Mouse (Mus musculus): ENCODE measurements around the gene Ube2e3. TPM values are rescaled to one million over a fixed set of nuclear protein-coding genes. Genes with fewer than 3 reads are reported as not detected.

Gene Ube2e3
- total RNA-seq, 1 experiment, result 35.1 TPM

DNA sequence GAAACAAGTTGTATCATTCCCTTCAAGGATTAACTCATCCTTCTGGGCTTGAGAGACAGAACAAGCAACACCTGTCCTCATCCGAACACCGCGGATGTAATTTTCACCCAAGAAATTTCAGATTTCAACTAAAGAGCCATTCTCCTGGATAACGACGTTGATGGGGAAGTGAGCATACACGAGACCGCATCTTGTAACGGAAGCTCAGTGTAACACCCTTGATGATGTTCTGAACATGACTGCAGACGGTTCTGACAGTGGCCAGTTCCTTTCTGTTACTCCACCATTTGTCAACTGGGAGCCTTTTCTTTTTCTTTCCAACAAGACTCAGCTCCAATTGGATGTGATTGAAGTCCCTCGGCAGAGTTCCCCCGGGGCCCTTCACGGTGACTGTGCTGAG, 22.6 kb upstream of the Ube2e3 start:
- H3K9me3 ChIP-seq (ENCODE audit: control insufficient read depth, insufficient read depth, low read depth, low read length), result no peaks in the 10 kb centered on the region
- DNase-seq (ENCODE audit: low read depth, low spot score), result no peak
- in situ Hi-C loops (cut with MboI; ENCODE audit: low sequenced_read_pairs in 2 of 2, unreplicated experiment in 2 of 2), result no loop called here
- H3K4me3 ChIP-seq (ENCODE audit: insufficient read depth in 1 of 2, low read depth in 1 of 2, low read length in 2 of 2, poor library complexity in 1 of 2, severe bottlenecking in 1 of 2), result no peak overlapping the region
- H3K4me1 ChIP-seq (ENCODE audit: control insufficient read depth in 2 of 2, insufficient read depth in 2 of 2, low read length in 2 of 2, poor library complexity in 1 of 2), result no peaks in the 10 kb centered on the region
- H3K36me3 ChIP-seq (ENCODE audit: control insufficient read depth, insufficient read depth, low read length, poor library complexity, severe bottlenecking), result no peaks in the 10 kb centered on the region
- no peak overlapping the region for H3K27ac ChIP-seq (ENCODE audit: insufficient read depth, low read depth, low read length, poor library complexity, severe bottlenecking)
- no peak overlapping the region for H3K9ac ChIP-seq (ENCODE audit: insufficient read depth, low read depth, low read length, poor library complexity, severe bottlenecking)
- TF ChIP-seq MAFK (IDR thresholded peaks at IDR 0.05; ENCODE audit: insufficient read depth, low read depth, low read length) (no peak), ZNF384 (IDR thresholded peaks at IDR 0.05; ENCODE audit: low read depth, low read length) (no peak), ZC3H11A (IDR thresholded peaks at IDR 0.05; ENCODE audit: borderline replicate concordance, low read depth, low read length) (no peak), HCFC1 (IDR thresholded peaks at IDR 0.05; ENCODE audit: borderline replicate concordance, insufficient read depth, low read length) (no peak)

DNA sequence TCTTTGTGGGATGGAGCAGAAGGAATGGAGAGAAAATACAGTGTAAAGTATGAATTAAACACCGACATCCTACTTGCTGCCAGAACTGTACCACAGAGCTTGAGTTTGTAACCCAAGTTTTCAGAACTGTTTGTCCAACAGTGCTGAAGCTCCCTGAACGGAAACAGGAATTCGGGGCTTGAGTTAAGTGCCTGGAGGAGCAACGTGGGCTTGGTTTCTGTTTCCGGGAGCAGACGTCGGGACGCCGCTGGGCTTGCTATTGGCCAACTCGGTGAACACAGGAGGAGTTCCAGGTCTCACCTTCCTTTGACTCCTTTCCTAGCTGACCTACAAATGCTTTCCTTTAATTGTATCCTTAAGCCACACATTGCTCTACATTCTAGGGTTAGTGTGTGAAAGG, 22.2 kb upstream of the Ube2e3 start:
- in situ Hi-C loops (cut with MboI; ENCODE audit: low sequenced_read_pairs in 2 of 2, unreplicated experiment in 2 of 2), result no loop called here
- Histone ChIP-seq H3K9me3 (ENCODE audit: control insufficient read depth, insufficient read depth, low read depth, low read length) (no peaks in the 10 kb centered on the region), H3K4me3 (ENCODE audit: insufficient read depth in 1 of 2, low read depth in 1 of 2, low read length in 2 of 2, poor library complexity in 1 of 2, severe bottlenecking in 1 of 2) (no peak overlapping the region), H3K36me3 (ENCODE audit: control insufficient read depth, insufficient read depth, low read length, poor library complexity, severe bottlenecking) (no peaks in the 10 kb centered on the region), H3K9ac (ENCODE audit: insufficient read depth, low read depth, low read length, poor library complexity, severe bottlenecking) (no peak overlapping the region), H3K27ac (ENCODE audit: insufficient read depth, low read depth, low read length, poor library complexity, severe bottlenecking) (no peak overlapping the region), H3K4me1 (ENCODE audit: control insufficient read depth in 2 of 2, insufficient read depth in 2 of 2, low read length in 2 of 2, poor library complexity in 1 of 2) (no peaks in the 10 kb centered on the region)
- no peak for TF ChIP-seq ZNF384 (IDR thresholded peaks at IDR 0.05; ENCODE audit: low read depth, low read length)
- TF ChIP-seq MAFK (IDR thresholded peaks at IDR 0.05; ENCODE audit: insufficient read depth, low read depth, low read length), result no peak
- TF ChIP-seq HCFC1 (IDR thresholded peaks at IDR 0.05; ENCODE audit: borderline replicate concordance, insufficient read depth, low read length), result no peak
- TF ChIP-seq ZC3H11A (IDR thresholded peaks at IDR 0.05; ENCODE audit: borderline replicate concordance, low read depth, low read length), result no peak
- TF ChIP-seq CHD2 (IDR thresholded peaks at IDR 0.05; ENCODE audit: low read depth, low read length), result no peak
- DNase-seq (ENCODE audit: low read depth, low spot score), result no peak

DNA sequence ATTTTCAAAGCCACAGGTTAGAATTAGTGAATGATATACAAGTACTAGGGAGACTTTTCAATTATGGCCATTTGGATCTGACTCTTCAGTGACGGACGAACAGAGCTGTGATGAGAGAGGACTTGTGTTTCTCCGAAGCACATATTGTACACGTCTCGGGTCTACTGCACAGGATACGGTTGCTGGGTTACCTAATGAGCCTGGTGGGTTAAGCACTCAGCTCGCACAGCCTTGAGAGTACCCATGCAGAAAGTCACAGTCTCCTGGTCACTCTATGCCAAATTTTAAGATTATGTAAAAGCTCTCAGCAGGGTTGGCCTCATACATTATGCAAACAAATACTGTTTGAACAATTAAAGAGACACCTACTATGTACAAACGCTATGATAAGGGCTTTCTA, 13.6 kb upstream of the Ube2e3 start:
- in situ Hi-C loops (cut with MboI; ENCODE audit: low sequenced_read_pairs in 2 of 2, unreplicated experiment in 2 of 2), result no loop called here
- H3K9me3 ChIP-seq (ENCODE audit: control insufficient read depth, insufficient read depth, low read depth, low read length), result no peaks in the 10 kb centered on the region
- H3K36me3 ChIP-seq (ENCODE audit: control insufficient read depth, insufficient read depth, low read length, poor library complexity, severe bottlenecking), result no peaks in the 10 kb centered on the region
- no peaks in the 10 kb centered on the region for H3K4me1 ChIP-seq (ENCODE audit: control insufficient read depth in 2 of 2, insufficient read depth in 2 of 2, low read length in 2 of 2, poor library complexity in 1 of 2)
- H3K9ac ChIP-seq (ENCODE audit: insufficient read depth, low read depth, low read length, poor library complexity, severe bottlenecking), result no peak overlapping the region
- no peak overlapping the region for H3K27ac ChIP-seq (ENCODE audit: insufficient read depth, low read depth, low read length, poor library complexity, severe bottlenecking)
- no peak for TF ChIP-seq ZC3H11A (IDR thresholded peaks at IDR 0.05; ENCODE audit: borderline replicate concordance, low read depth, low read length)
- TF ChIP-seq HCFC1 (IDR thresholded peaks at IDR 0.05; ENCODE audit: borderline replicate concordance, insufficient read depth, low read length), result no peak
- TF ChIP-seq CHD2 (IDR thresholded peaks at IDR 0.05; ENCODE audit: low read depth, low read length), result no peak
- no peak for TF ChIP-seq ZNF384 (IDR thresholded peaks at IDR 0.05; ENCODE audit: low read depth, low read length)
- no peak for TF ChIP-seq MAFK (IDR thresholded peaks at IDR 0.05; ENCODE audit: insufficient read depth, low read depth, low read length)
- H3K4me3 ChIP-seq (ENCODE audit: insufficient read depth in 1 of 2, low read depth in 1 of 2, low read length in 2 of 2, poor library complexity in 1 of 2, severe bottlenecking in 1 of 2), result no peak overlapping the region
- DNase-seq (ENCODE audit: low read depth, low spot score), result no peak

DNA sequence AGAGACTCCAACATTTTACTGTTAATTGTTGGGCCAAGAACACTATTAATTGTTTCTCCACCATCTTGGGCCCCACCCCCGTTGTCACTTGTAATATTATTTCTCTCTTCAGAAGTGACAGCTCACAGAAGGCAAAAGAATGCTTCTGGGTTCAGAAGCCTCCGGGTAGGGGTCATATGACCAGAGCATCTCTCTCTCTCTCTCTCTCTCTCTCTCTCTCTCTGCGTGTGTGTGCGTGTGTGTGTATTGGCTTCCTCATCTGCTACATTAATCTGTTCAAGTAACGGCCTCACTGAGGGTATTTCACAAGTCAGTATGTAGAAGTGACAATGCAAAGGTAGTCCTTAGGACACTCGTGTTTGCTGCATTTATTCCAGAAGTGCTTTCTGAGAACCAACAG, 9.3 kb upstream of the Ube2e3 start:
- Histone ChIP-seq H3K36me3 (ENCODE audit: control insufficient read depth, insufficient read depth, low read length, poor library complexity, severe bottlenecking) (no peaks in the 10 kb centered on the region), H3K9ac (ENCODE audit: insufficient read depth, low read depth, low read length, poor library complexity, severe bottlenecking) (no peak overlapping the region), H3K27ac (ENCODE audit: insufficient read depth, low read depth, low read length, poor library complexity, severe bottlenecking) (no peak overlapping the region), H3K4me1 (ENCODE audit: control insufficient read depth in 2 of 2, insufficient read depth in 2 of 2, low read length in 2 of 2, poor library complexity in 1 of 2) (no peaks in the 10 kb centered on the region), H3K4me3 (ENCODE audit: insufficient read depth in 1 of 2, low read depth in 1 of 2, low read length in 2 of 2, poor library complexity in 1 of 2, severe bottlenecking in 1 of 2) (no peak overlapping the region), H3K9me3 (ENCODE audit: control insufficient read depth, insufficient read depth, low read depth, low read length) (no peaks in the 10 kb centered on the region)
- in situ Hi-C loops (cut with MboI; ENCODE audit: low sequenced_read_pairs in 2 of 2, unreplicated experiment in 2 of 2), result no loop called here
- DNase-seq (ENCODE audit: low read depth, low spot score), result no peak
- no peak for TF ChIP-seq ZNF384 (IDR thresholded peaks at IDR 0.05; ENCODE audit: low read depth, low read length)
- no peak for TF ChIP-seq ZC3H11A (IDR thresholded peaks at IDR 0.05; ENCODE audit: borderline replicate concordance, low read depth, low read length)
- no peak for TF ChIP-seq CHD2 (IDR thresholded peaks at IDR 0.05; ENCODE audit: low read depth, low read length)
- no peak for TF ChIP-seq HCFC1 (IDR thresholded peaks at IDR 0.05; ENCODE audit: borderline replicate concordance, insufficient read depth, low read length)
- no peak for TF ChIP-seq MAFK (IDR thresholded peaks at IDR 0.05; ENCODE audit: insufficient read depth, low read depth, low read length)

Data from ES-E14 (cell line).